Mouse (Mus musculus): ENCODE results near the gene Myo1h. TPM values are rescaled to one million over a fixed set of nuclear protein-coding genes. Genes with fewer than 3 reads are reported as not detected.

Myo1h gene
- polyA plus RNA-seq (2012; rRNA removed) (0.14 and 0.19 TPM in 2 replicates), polyA plus RNA-seq (2014; fragmentation: Nextera tagmentation; extraction: Ambion mirVana) (0.11 and 0.44 TPM in 2 replicates)

GRCm38 (mm10) chr5:114288874-114289273, at the start of gene Myo1h:
Gene Myo1h, plus strand, starts transcription at chr5:114289166.
- Histone ChIP-seq H3K4me1 (replicated peaks; ENCODE audit: control insufficient read depth in 2 of 2, insufficient read depth in 2 of 2, low read length in 1 of 2) (no peaks in the 10 kb centered on the region), H3K27me3 (ENCODE audit: control insufficient read depth, insufficient read depth, low read length) (no peaks in the 10 kb centered on the region; the same call in 1 of the 2 replicates), H3K4me3 (ENCODE audit: insufficient read depth in 1 of 2, low read depth in 2 of 2, low read length in 2 of 2) (no peak within 1 kb of the TSS), H3K9ac (replicated peaks) (no peak within 1 kb of the TSS), H3K9me3 (ENCODE audit: control insufficient read depth, low read length) (no peaks in the 10 kb centered on the region), H3K27ac (no peak within 1 kb of the TSS), H3K4me2 (ENCODE audit: low read depth) (no peak within 1 kb of the TSS), H3K36me3 (replicated peaks; ENCODE audit: control insufficient read depth, insufficient read depth, low read depth) (no peaks in the 10 kb centered on the region)
- ATAC-seq (ENCODE audit: insufficient read depth) (no peak), DNase-seq (ENCODE audit: low read depth in 3 of 3, low spot score in 3 of 3) (no peak)
- TF ChIP-seq EP300 (IDR thresholded peaks at IDR 0.05; ENCODE audit: low read depth) (no peak), CTCF (IDR thresholded peaks at IDR 0.05; ENCODE audit: low read depth) (no peak)
- WGBS (ENCODE audit: insufficient replicate concordance): 35% methylated on average over 13 of the region's 13 CpGs

GRCm38 (mm10) chr5:114239737-114240136, 49.2 kb upstream of the Myo1h start:
- ATAC-seq (ENCODE audit: insufficient read depth) (no peak), DNase-seq (ENCODE audit: low read depth in 3 of 3, low spot score in 3 of 3) (no peak)
- H3K27ac ChIP-seq: no peak overlapping the region
- H3K4me3 ChIP-seq (ENCODE audit: insufficient read depth in 1 of 2, low read depth in 2 of 2, low read length in 2 of 2): no peak overlapping the region
- H3K9me3 ChIP-seq (ENCODE audit: control insufficient read depth, low read length): no peaks in the 10 kb centered on the region
- H3K36me3 ChIP-seq (replicated peaks; ENCODE audit: control insufficient read depth, insufficient read depth, low read depth): no peaks in the 10 kb centered on the region
- no peaks in the 10 kb centered on the region for H3K4me1 ChIP-seq (replicated peaks; ENCODE audit: control insufficient read depth in 2 of 2, insufficient read depth in 2 of 2, low read length in 1 of 2)
- no peaks in the 10 kb centered on the region for H3K27me3 ChIP-seq (ENCODE audit: control insufficient read depth, insufficient read depth, low read length)
- TF ChIP-seq CTCF (IDR thresholded peaks at IDR 0.05; ENCODE audit: low read depth) (no peak), EP300 (IDR thresholded peaks at IDR 0.05; ENCODE audit: low read depth) (no peak)
- no peak overlapping the region for H3K4me2 ChIP-seq (ENCODE audit: low read depth)
- no peak overlapping the region for H3K9ac ChIP-seq (replicated peaks)
- WGBS (ENCODE audit: insufficient replicate concordance): 34% methylated on average over 14 of the region's 14 CpGs

- H3K27me3 ChIP-seq (ENCODE audit: control insufficient read depth, insufficient read depth, low read length): no peaks in the 10 kb centered on the region
- H3K4me3 ChIP-seq (ENCODE audit: insufficient read depth in 1 of 2, low read depth in 2 of 2, low read length in 2 of 2): no peak overlapping the region
- ATAC-seq (ENCODE audit: insufficient read depth) (no peak), DNase-seq (ENCODE audit: low read depth in 3 of 3, low spot score in 3 of 3) (no peak)
- TF ChIP-seq CTCF (IDR thresholded peaks at IDR 0.05; ENCODE audit: low read depth) (no peak), EP300 (IDR thresholded peaks at IDR 0.05; ENCODE audit: low read depth) (no peak)
- no peaks in the 10 kb centered on the region for H3K36me3 ChIP-seq (replicated peaks; ENCODE audit: control insufficient read depth, insufficient read depth, low read depth)
- H3K9me3 ChIP-seq (ENCODE audit: control insufficient read depth, low read length): no peaks in the 10 kb centered on the region
- H3K4me2 ChIP-seq (ENCODE audit: low read depth): no peak overlapping the region
- no peak overlapping the region for H3K27ac ChIP-seq
- H3K9ac ChIP-seq (replicated peaks): no peak overlapping the region
- 58% methylated on average over 7 of the region's 7 CpGs for WGBS (ENCODE audit: insufficient replicate concordance)
- H3K4me1 ChIP-seq (replicated peaks; ENCODE audit: control insufficient read depth in 2 of 2, insufficient read depth in 2 of 2, low read length in 1 of 2): no peaks in the 10 kb centered on the region
These were observed 42.5 kb upstream of the Myo1h start for GRCm38 (mm10) chr5:114246465-114246864.

- Histone ChIP-seq H3K27ac (no peak overlapping the region), H3K9me3 (ENCODE audit: control insufficient read depth, low read length) (no peaks in the 10 kb centered on the region)
- ATAC-seq (ENCODE audit: insufficient read depth): no peak
These were observed 40.8 kb upstream of the Myo1h start for GRCm38 (mm10) chr5:114248174-114248589.

GRCm38 (mm10) chr5:114259495-114259894, 29.5 kb upstream of the Myo1h start:
- no peaks in the 10 kb centered on the region for H3K4me1 ChIP-seq (replicated peaks; ENCODE audit: control insufficient read depth in 2 of 2, insufficient read depth in 2 of 2, low read length in 1 of 2)

More at GRCm38 (mm10) chr5:114248174-114248589, 40.8 kb upstream of the Myo1h start:
- Histone ChIP-seq H3K27me3 (ENCODE audit: control insufficient read depth, insufficient read depth, low read length) (no peaks in the 10 kb centered on the region), H3K4me3 (ENCODE audit: insufficient read depth in 1 of 2, low read depth in 2 of 2, low read length in 2 of 2) (no peak overlapping the region), H3K4me2 (ENCODE audit: low read depth) (no peak overlapping the region), H3K9ac (replicated peaks) (no peak overlapping the region), H3K4me1 (replicated peaks; ENCODE audit: control insufficient read depth in 2 of 2, insufficient read depth in 2 of 2, low read length in 1 of 2) (no peaks in the 10 kb centered on the region), H3K36me3 (replicated peaks; ENCODE audit: control insufficient read depth, insufficient read depth, low read depth) (no peaks in the 10 kb centered on the region)
- DNase-seq (ENCODE audit: low read depth in 3 of 3, low spot score in 3 of 3): peak; percentile 11 to 17 (median 11)
- 14% methylated on average over 14 of the region's 14 CpGs for WGBS (ENCODE audit: insufficient replicate concordance)
- TF ChIP-seq CTCF (IDR thresholded peaks at IDR 0.05; ENCODE audit: low read depth): peak; percentile 86
- TF ChIP-seq EP300 (IDR thresholded peaks at IDR 0.05; ENCODE audit: low read depth): no peak

More at GRCm38 (mm10) chr5:114259495-114259894, 29.5 kb upstream of the Myo1h start:
- DNase-seq (ENCODE audit: low read depth in 3 of 3, low spot score in 3 of 3) (no peak), ATAC-seq (ENCODE audit: insufficient read depth) (no peak)
- no peaks in the 10 kb centered on the region for H3K9me3 ChIP-seq (ENCODE audit: control insufficient read depth, low read length)
- H3K4me3 ChIP-seq (ENCODE audit: insufficient read depth in 1 of 2, low read depth in 2 of 2, low read length in 2 of 2): no peak overlapping the region
- H3K36me3 ChIP-seq (replicated peaks; ENCODE audit: control insufficient read depth, insufficient read depth, low read depth): no peaks in the 10 kb centered on the region
- no peak overlapping the region for H3K9ac ChIP-seq (replicated peaks)
- H3K4me2 ChIP-seq (ENCODE audit: low read depth): no peak overlapping the region
- no peaks in the 10 kb centered on the region for H3K27me3 ChIP-seq (ENCODE audit: control insufficient read depth, insufficient read depth, low read length)
- H3K27ac ChIP-seq: no peak overlapping the region
- WGBS (ENCODE audit: insufficient replicate concordance): 42% methylated on average over 10 of the region's 10 CpGs
- TF ChIP-seq EP300 (IDR thresholded peaks at IDR 0.05; ENCODE audit: low read depth): no peak
- TF ChIP-seq CTCF (IDR thresholded peaks at IDR 0.05; ENCODE audit: low read depth): no peak

All from liver, embryonic 14.5 days (tissue).